Mouse (Mus musculus) heart, embryonic 12.5 days (tissue): ENCODE measurements around the gene Ccr3. TPM values are rescaled to one million over a fixed set of nuclear protein-coding genes. Genes with fewer than 3 reads are reported as not detected.
"Not testable (repeated sequence)": the region's sequence is repeated elsewhere in the genome, so short reads cannot be mapped to it uniquely, and the experiment has no call there.

Experiments
- ATAC-seq: fragments of 200-750 bp; cut with Nextera tagmentation; 2 replicates; pipeline ENCODE4 v1.8.0; 2017; ENCODE audit warnings: moderate TSS enrichment, moderate library complexity; ENCODE audit not compliant: insufficient number of reproducible peaks, low FRiP score
- H3K27ac ChIP-seq: fragments of 300-500 bp; sonication (generic); 2 replicates; pipeline ENCODE4 v1.5.1; 2016; ENCODE audit warnings: mild to moderate bottlenecking, moderate library complexity; ENCODE audit not compliant: poor library complexity, severe bottlenecking
- H3K27me3 ChIP-seq: fragments of 300-500 bp; sonication (generic); replicated peaks from 2 replicates; pipeline ENCODE4 v1.6.1; 2016; ENCODE audit warnings: mild to moderate bottlenecking, moderate library complexity
- H3K36me3 ChIP-seq: fragments of 300-500 bp; sonication (generic); 2 replicates; pipeline ENCODE4 v1.6.1; 2016; ENCODE audit warnings: mild to moderate bottlenecking, moderate library complexity
- H3K4me1 ChIP-seq: fragments of 300-500 bp; sonication (generic); replicated peaks from 2 replicates; pipeline ENCODE4 v1.6.1; 2016; ENCODE audit warnings: mild to moderate bottlenecking
- H3K4me2 ChIP-seq: fragments of 300-500 bp; sonication (generic); 2 replicates; pipeline ENCODE4 v1.6.1; 2016; ENCODE audit warnings: mild to moderate bottlenecking, moderate library complexity
- H3K4me3 ChIP-seq: fragments of 300-500 bp; sonication (generic); 2 replicates; pipeline ENCODE4 v1.5.1; 2016; ENCODE audit warnings: mild to moderate bottlenecking
- H3K9ac ChIP-seq: fragments of 300-500 bp; sonication (generic); 2 replicates; pipeline ENCODE4 v1.6.1; 2016; ENCODE audit warnings: mild to moderate bottlenecking, moderate library complexity
- H3K9me3 ChIP-seq: fragments of 300-500 bp; sonication (generic); replicated peaks from 2 replicates; pipeline ENCODE4 v1.6.1; 2016; ENCODE audit warnings: mild to moderate bottlenecking, moderate library complexity
- WGBS: fragments of 180-500 bp; shearing (Covaris S2); methylation state at CpG from one replicate; pipeline ENCODE4 v1.1.7; 2016; 5-methylcytosine and 5-hydroxymethylcytosine counted together
- polyA plus RNA-seq: library from polyadenylated mRNA; unstranded; fragments of >200 nt; fragmentation: Nextera tagmentation; extraction: Ambion mirVana; gene quantifications from 2 replicates; pipeline ENCODE4 v1.2.1, GENCODE M21; 2016

Ccr3 gene
- polyA plus RNA-seq = 0.05 and 0.13 TPM in 2 replicates

GRCm38 (mm10) chr9:124021672-124022071 is at the start of gene Ccr3:
Ccr3 (plus strand) TSS chr9:124021972.
- ATAC-seq = no peak
- Histone ChIP-seq H3K36me3 (no peaks in the 10 kb centered on the region), H3K9ac (no peak within 1 kb of the TSS), H3K27me3 (no peaks in the 10 kb centered on the region), H3K4me1 (no peaks in the 10 kb centered on the region), H3K9me3 (no peaks in the 10 kb centered on the region), H3K27ac (no peak within 1 kb of the TSS), H3K4me3 (no peak within 1 kb of the TSS), H3K4me2 (no peak within 1 kb of the TSS)
- 85% methylated on average over 1 of the region's 1 CpGs for WGBS

GRCm38 (mm10) chr9:123975630-123976029 is 46.1 kb upstream of the Ccr3 start:
- no peak overlapping the region for H3K4me2 ChIP-seq
- no peak overlapping the region for H3K9ac ChIP-seq
- H3K4me3 ChIP-seq = no peak overlapping the region
- H3K9me3 ChIP-seq = no peaks in the 10 kb centered on the region
- no peaks in the 10 kb centered on the region for H3K4me1 ChIP-seq
- no peaks in the 10 kb centered on the region for H3K27me3 ChIP-seq
- ATAC-seq = no peak
- H3K36me3 ChIP-seq = no peaks in the 10 kb centered on the region
- WGBS = 64% methylated on average over 2 of the region's 2 CpGs
- no peak overlapping the region for H3K27ac ChIP-seq

GRCm38 (mm10) chr9:123976876-123977663 is 44.7 kb upstream of the Ccr3 start:
- H3K4me1 ChIP-seq = no peaks in the 10 kb centered on the region
- no peak overlapping the region for H3K9ac ChIP-seq
- H3K36me3 ChIP-seq = no peaks in the 10 kb centered on the region
- H3K27ac ChIP-seq = no peak overlapping the region
- H3K27me3 ChIP-seq = no peaks in the 10 kb centered on the region
- no peak overlapping the region for H3K4me3 ChIP-seq
- H3K9me3 ChIP-seq = no peaks in the 10 kb centered on the region
- 75% methylated on average over 9 of the region's 9 CpGs for WGBS
- no peak for ATAC-seq
- no peak overlapping the region for H3K4me2 ChIP-seq

GRCm38 (mm10) chr9:123978308-123978707 is 43.5 kb upstream of the Ccr3 start, which contains the start of gene Ccr1l1:
Ccr1l1 (minus strand) TSS chr9:123978408.
- Histone ChIP-seq H3K4me2 (no peak within 1 kb of the TSS), H3K27ac (no peak within 1 kb of the TSS), H3K27me3 (no peaks in the 10 kb centered on the region), H3K9me3 (no peaks in the 10 kb centered on the region), H3K36me3 (no peaks in the 10 kb centered on the region), H3K9ac (no peak within 1 kb of the TSS), H3K4me3 (no peak within 1 kb of the TSS), H3K4me1 (no peaks in the 10 kb centered on the region)
- WGBS = 70% methylated on average over 1 of the region's 1 CpGs
- ATAC-seq = no peak

GRCm38 (mm10) chr9:123980858-123981475 is 40.8 kb upstream of the Ccr3 start:
- not testable (repeated sequence) for H3K9ac ChIP-seq, H3K36me3 ChIP-seq, H3K4me3 ChIP-seq, H3K4me1 ChIP-seq, H3K27me3 ChIP-seq, H3K4me2 ChIP-seq, H3K27ac ChIP-seq, H3K9me3 ChIP-seq
- ATAC-seq = peak; percentile 51; the same call in 1 of the 2 replicates
- no CpG with 5 or more reads among the region's 3 CpGs for WGBS

GRCm38 (mm10) chr9:123981909-123982308 is 39.9 kb upstream of the Ccr3 start:
- Histone ChIP-seq H3K4me1 (no peaks in the 10 kb centered on the region), H3K4me3 (no peak overlapping the region), H3K27me3 (no peaks in the 10 kb centered on the region), H3K36me3 (no peaks in the 10 kb centered on the region), H3K9me3 (no peaks in the 10 kb centered on the region), H3K9ac (no peak overlapping the region), H3K27ac (no peak overlapping the region), H3K4me2 (no peak overlapping the region)
- ATAC-seq = peak; percentile 69
- WGBS = 68% methylated on average over 4 of the region's 4 CpGs

GRCm38 (mm10) chr9:123982720-123983119 is 39.1 kb upstream of the Ccr3 start:
- Histone ChIP-seq H3K27me3 (no peaks in the 10 kb centered on the region), H3K9me3 (no peaks in the 10 kb centered on the region), H3K9ac (no peak overlapping the region), H3K36me3 (no peaks in the 10 kb centered on the region), H3K4me3 (no peak overlapping the region), H3K4me2 (no peak overlapping the region), H3K4me1 (no peaks in the 10 kb centered on the region), H3K27ac (no peak overlapping the region)
- 70% methylated on average over 1 of the region's 1 CpGs for WGBS
- no peak for ATAC-seq

- Histone ChIP-seq H3K27me3 (no peaks in the 10 kb centered on the region), H3K4me3 (no peak overlapping the region), H3K27ac (no peak overlapping the region), H3K9ac (no peak overlapping the region), H3K4me2 (no peak overlapping the region), H3K9me3 (no peaks in the 10 kb centered on the region), H3K4me1 (no peaks in the 10 kb centered on the region), H3K36me3 (no peaks in the 10 kb centered on the region)
- no peak for ATAC-seq
Observed at GRCm38 (mm10) chr9:123984943-123985342, 36.8 kb upstream of the Ccr3 start.

- Histone ChIP-seq H3K4me1 (no peaks in the 10 kb centered on the region), H3K27me3 (no peaks in the 10 kb centered on the region), H3K9ac (no peak overlapping the region), H3K9me3 (no peaks in the 10 kb centered on the region), H3K4me3 (no peak overlapping the region), H3K36me3 (no peaks in the 10 kb centered on the region), H3K27ac (no peak overlapping the region), H3K4me2 (no peak overlapping the region)
- 71% methylated on average over 2 of the region's 2 CpGs for WGBS
- no peak for ATAC-seq
Observed at GRCm38 (mm10) chr9:123986217-123986616, 35.6 kb upstream of the Ccr3 start.

GRCm38 (mm10) chr9:123989671-123990070 is 32.1 kb upstream of the Ccr3 start:
- Histone ChIP-seq H3K9ac (no peak overlapping the region), H3K4me3 (no peak overlapping the region), H3K36me3 (no peaks in the 10 kb centered on the region), H3K4me1 (no peaks in the 10 kb centered on the region), H3K9me3 (no peaks in the 10 kb centered on the region), H3K27me3 (no peaks in the 10 kb centered on the region), H3K27ac (no peak overlapping the region), H3K4me2 (no peak overlapping the region)
- no peak for ATAC-seq
- WGBS = 65% methylated on average over 3 of the region's 3 CpGs

- 17% methylated on average over 1 of the region's 1 CpGs for WGBS
- H3K9me3 ChIP-seq = no peaks in the 10 kb centered on the region
Observed at GRCm38 (mm10) chr9:123991312-123991906, 30.4 kb upstream of the Ccr3 start.

More at GRCm38 (mm10) chr9:123991312-123991906, 30.4 kb upstream of the Ccr3 start:
- Histone ChIP-seq H3K4me1 (no peaks in the 10 kb centered on the region), H3K27ac (no peak overlapping the region), H3K4me3 (no peak overlapping the region), H3K9ac (no peak overlapping the region), H3K4me2 (no peak overlapping the region), H3K36me3 (no peaks in the 10 kb centered on the region), H3K27me3 (no peaks in the 10 kb centered on the region)
- no peak for ATAC-seq
